Mouse (Mus musculus) limb, embryonic 11.5 days (tissue): ENCODE results near the gene A930017K11Rik. TPM values are rescaled to one million over a fixed set of nuclear protein-coding genes. Genes with fewer than 3 reads are reported as not detected.

Source experiments
- ATAC-seq: fragments of 200-750 bp; cut with Nextera tagmentation; 2 replicates; pipeline ENCODE4 v1.8.0; 2017; ENCODE audit warnings: low read depth; ENCODE audit not compliant: insufficient number of reproducible peaks, low FRiP score, low TSS enrichment
- DNase-seq: peaks from one replicate; pipeline ENCODE4 v3.0.0-alpha.2; 2015; ENCODE audit warnings: low spot score
- H3K27ac ChIP-seq: fragments of 300-500 bp; sonication (generic); replicated peaks from 2 replicates; pipeline ENCODE4 v1.5.1; 2014; ENCODE audit warnings: low read depth, mild to moderate bottlenecking, low read length
- H3K27me3 ChIP-seq: fragments of 300-500 bp; sonication (generic); 2 replicates; pipeline ENCODE4 v1.6.1; 2014; ENCODE audit warnings: mild to moderate bottlenecking, low read length, mixed read lengths; ENCODE audit not compliant: control insufficient read depth, insufficient read depth
- H3K36me3 ChIP-seq: fragments of 300-500 bp; sonication (generic); 2 replicates; pipeline ENCODE4 v1.6.1; 2014; ENCODE audit warnings: mild to moderate bottlenecking, low read length, moderate library complexity, mixed read lengths; ENCODE audit not compliant: control insufficient read depth, insufficient read depth
- H3K4me1 ChIP-seq: fragments of 300-500 bp; sonication (generic); 2 replicates; pipeline ENCODE4 v1.6.1; 2014; ENCODE audit warnings: low read length, mixed read lengths; ENCODE audit not compliant: control insufficient read depth, insufficient read depth
- H3K4me2 ChIP-seq: fragments of 300-500 bp; sonication (generic); 2 replicates; pipeline ENCODE4 v1.6.1; 2014; ENCODE audit warnings: low read depth, mild to moderate bottlenecking, moderate library complexity; ENCODE audit not compliant: severe bottlenecking
- H3K4me3 ChIP-seq: fragments of 300-500 bp; sonication (generic); 2 replicates; pipeline ENCODE4 v1.5.1; 2014; ENCODE audit warnings: low read depth, low read length
- H3K9ac ChIP-seq: fragments of 300-500 bp; sonication (generic); 2 replicates; pipeline ENCODE4 v1.6.1; 2014; ENCODE audit warnings: mild to moderate bottlenecking, low read length
- H3K9me3 ChIP-seq: fragments of 300-500 bp; sonication (generic); 2 replicates; pipeline ENCODE4 v1.6.1; 2016; ENCODE audit warnings: low read length; ENCODE audit not compliant: control insufficient read depth
- WGBS: fragments of 180-500 bp; shearing (Covaris S2); extraction: QIAGEN DNeasy Blood & Tissue Kit; methylation state at CpG from one replicate; pipeline ENCODE4 v1.1.7; 2014; 5-methylcytosine and 5-hydroxymethylcytosine counted together
- polyA plus RNA-seq: library from polyadenylated mRNA; unstranded; fragments of >200 nt; fragmentation: Nextera tagmentation; extraction: Ambion mirVana; gene quantifications from 2 replicates; pipeline ENCODE4 v1.2.1, GENCODE M21; 2014

Gene A930017K11Rik
- polyA plus RNA-seq, 1 experiment from 2014 or later: 0.33 TPM

GRCm38 (mm10) chr17:25964271-25964670, 11.9 kb upstream of the A930017K11Rik start:
- ATAC-seq: no peak
- 93% methylated on average over 7 of the region's 7 CpGs for WGBS
- H3K36me3 ChIP-seq: peaks cover 14% of the 10 kb centered on the region

GRCm38 (mm10) chr17:25962413-25962905, 10.1 kb upstream of the A930017K11Rik start:
- Histone ChIP-seq H3K4me2 (no peak overlapping the region), H3K4me1 (no peaks in the 10 kb centered on the region), H3K9me3 (no peaks in the 10 kb centered on the region), H3K9ac (no peak overlapping the region), H3K36me3 (peaks cover 14% of the 10 kb centered on the region), H3K4me3 (no peak overlapping the region), H3K27ac (no peak overlapping the region), H3K27me3 (no peaks in the 10 kb centered on the region)
- 95% methylated on average over 7 of the region's 7 CpGs for WGBS
- no peak for ATAC-seq
- no peak for DNase-seq

More at GRCm38 (mm10) chr17:25964271-25964670, 11.9 kb upstream of the A930017K11Rik start:
- no peaks in the 10 kb centered on the region for H3K27me3 ChIP-seq
- H3K9me3 ChIP-seq: no peaks in the 10 kb centered on the region
- no peaks in the 10 kb centered on the region for H3K4me1 ChIP-seq
- DNase-seq: no peak
- H3K9ac ChIP-seq: no peak overlapping the region
- no peak overlapping the region for H3K4me2 ChIP-seq
- H3K4me3 ChIP-seq: no peak overlapping the region
- H3K27ac ChIP-seq: no peak overlapping the region

GRCm38 (mm10) chr17:25961566-25961965, 9.2 kb upstream of the A930017K11Rik start:
- H3K27ac ChIP-seq: no peak overlapping the region
- ATAC-seq (no peak), DNase-seq (no peak)
- H3K9me3 ChIP-seq: no peaks in the 10 kb centered on the region
- no peaks in the 10 kb centered on the region for H3K27me3 ChIP-seq
- H3K4me3 ChIP-seq: no peak overlapping the region
- H3K9ac ChIP-seq: no peak overlapping the region
- H3K36me3 ChIP-seq: peaks cover 14% of the 10 kb centered on the region
- 91% methylated on average over 5 of the region's 5 CpGs for WGBS
- H3K4me2 ChIP-seq: no peak overlapping the region
- no peaks in the 10 kb centered on the region for H3K4me1 ChIP-seq

GRCm38 (mm10) chr17:25959630-25960467, 7.5 kb upstream of the A930017K11Rik start:
- Histone ChIP-seq H3K4me1 (no peaks in the 10 kb centered on the region), H3K36me3 (peaks cover 10% of the 10 kb centered on the region), H3K4me2 (no peak overlapping the region), H3K27ac (no peak overlapping the region), H3K27me3 (no peaks in the 10 kb centered on the region), H3K9ac (no peak overlapping the region), H3K9me3 (no peaks in the 10 kb centered on the region), H3K4me3 (no peak overlapping the region)
- DNase-seq: no peak
- WGBS: 90% methylated on average over 23 of the region's 23 CpGs
- no peak for ATAC-seq

GRCm38 (mm10) chr17:25958771-25959494, 6.6 kb upstream of the A930017K11Rik start:
- Histone ChIP-seq H3K4me2 (no peak overlapping the region), H3K9ac (no peak overlapping the region), H3K36me3 (peaks cover 5% of the 10 kb centered on the region), H3K4me3 (no peak overlapping the region), H3K27ac (no peak overlapping the region), H3K4me1 (no peaks in the 10 kb centered on the region), H3K27me3 (no peaks in the 10 kb centered on the region), H3K9me3 (no peaks in the 10 kb centered on the region)
- ATAC-seq: no peak
- DNase-seq: no peak
- WGBS: 91% methylated on average over 11 of the region's 11 CpGs

GRCm38 (mm10) chr17:25957586-25958051, 5.3 kb upstream of the A930017K11Rik start:
- Histone ChIP-seq H3K36me3 (peaks cover 2% of the 10 kb centered on the region; the same call in 1 of the 2 replicates), H3K27me3 (peaks cover 10% of the 10 kb centered on the region), H3K27ac (no peak overlapping the region), H3K9me3 (no peaks in the 10 kb centered on the region), H3K9ac (no peak overlapping the region), H3K4me1 (no peaks in the 10 kb centered on the region), H3K4me3 (no peak overlapping the region), H3K4me2 (no peak overlapping the region)
- ATAC-seq (no peak), DNase-seq (no peak)
- WGBS: 81% methylated on average over 14 of the region's 14 CpGs

GRCm38 (mm10) chr17:25956631-25957030, 4.3 kb upstream of the A930017K11Rik start:
- no peak for ATAC-seq
- 83% methylated on average over 7 of the region's 7 CpGs for WGBS
- H3K36me3 ChIP-seq: peaks cover 2% of the 10 kb centered on the region; the same call in 1 of the 2 replicates

GRCm38 (mm10) chr17:25956201-25956600, 3.8 kb upstream of the A930017K11Rik start:
- 67% methylated on average over 7 of the region's 7 CpGs for WGBS
- Histone ChIP-seq H3K4me1 (peaks cover 6% of the 10 kb centered on the region), H3K4me3 (no peak overlapping the region), H3K36me3 (peaks cover 2% of the 10 kb centered on the region; the same call in 1 of the 2 replicates), H3K4me2 (no peak overlapping the region), H3K9ac (no peak overlapping the region), H3K27ac (no peak overlapping the region), H3K9me3 (no peaks in the 10 kb centered on the region), H3K27me3 (peaks cover 25% of the 10 kb centered on the region)
- DNase-seq (no peak), ATAC-seq (no peak)

More at GRCm38 (mm10) chr17:25956631-25957030, 4.3 kb upstream of the A930017K11Rik start:
- H3K4me2 ChIP-seq: no peak overlapping the region
- H3K9me3 ChIP-seq: no peaks in the 10 kb centered on the region
- H3K27ac ChIP-seq: no peak overlapping the region
- peaks cover 20% of the 10 kb centered on the region for H3K27me3 ChIP-seq
- DNase-seq: no peak
- H3K4me1 ChIP-seq: peaks cover 4% of the 10 kb centered on the region
- no peak overlapping the region for H3K4me3 ChIP-seq
- no peak overlapping the region for H3K9ac ChIP-seq
